Mouse (Mus musculus): ENCODE results near the gene Syn3.

DNA sequence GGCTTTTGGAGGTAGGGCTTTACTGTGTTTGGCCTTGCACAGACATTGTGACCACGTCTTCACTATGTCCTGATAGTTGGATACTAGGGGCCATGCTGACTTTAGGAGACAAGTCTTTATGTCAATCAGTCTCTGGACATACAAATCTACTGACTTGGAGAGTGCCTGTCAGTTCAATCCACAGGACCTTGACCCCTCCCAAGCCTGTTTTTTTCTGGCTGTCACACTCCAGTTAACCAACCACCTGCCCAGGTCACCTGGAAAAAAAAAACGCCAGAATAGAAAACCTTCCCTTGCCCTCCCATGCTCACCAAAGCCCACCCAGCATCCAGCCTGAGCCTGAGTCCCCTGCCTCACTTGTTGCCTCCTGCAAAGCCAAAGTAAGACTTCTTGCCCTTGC is 70.7 kb downstream of the Syn3 start:
- no peak for TF ChIP-seq POLR2A (IDR thresholded peaks at IDR 0.05; ENCODE audit: control insufficient read depth, extremely low read depth, insufficient read depth, low read length, poor library complexity)
- no peak for TF ChIP-seq CTCF (IDR thresholded peaks at IDR 0.05; ENCODE audit: borderline replicate concordance, control insufficient read depth, extremely low read depth, insufficient read depth, low read length, poor library complexity)

Measured in thymus, adult 2 months (tissue).